Mouse (Mus musculus): Measurements from ENCODE around the gene Atg4c. TPM values are rescaled to one million over a fixed set of nuclear protein-coding genes. Genes with fewer than 3 reads are reported as not detected.

Atg4c gene
- total and polyA plus RNA-seq, 2 experiments from 2014 or later, result 6.2 to 15.2 TPM

DNA sequence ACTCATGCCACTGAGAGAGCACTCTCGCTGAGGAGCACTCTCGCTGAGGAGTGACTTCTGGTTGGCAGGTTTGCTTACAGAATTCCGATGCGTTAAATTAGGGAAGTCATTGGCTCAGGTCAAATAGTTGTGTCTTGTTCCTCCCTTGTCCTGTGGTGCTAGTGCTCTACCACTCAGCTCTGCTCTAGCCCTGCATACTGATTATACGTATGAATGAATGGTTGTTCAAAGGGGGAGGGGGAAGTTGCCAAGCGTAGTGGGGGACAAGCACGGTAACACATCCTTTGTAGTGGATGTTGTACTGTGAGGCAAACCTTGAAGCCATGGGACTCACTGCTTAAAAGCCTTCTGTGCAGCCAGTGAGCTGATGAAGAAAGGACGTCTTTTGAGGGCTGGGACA is 28.5 kb downstream of the Atg4c start:
- no peak for ATAC-seq (ENCODE audit: insufficient read depth, low read depth)
- Histone ChIP-seq H3K9me3 (replicated peaks; ENCODE audit: control insufficient read depth, low read length) (no peaks in the 10 kb centered on the region), H3K9ac (replicated peaks; ENCODE audit: low read depth, low read length) (no peak overlapping the region), H3K27me3 (ENCODE audit: control insufficient read depth, insufficient read depth, low read length) (no peaks in the 10 kb centered on the region), H3K4me3 (ENCODE audit: low read depth, low read length) (no peak overlapping the region), H3K4me1 (ENCODE audit: control insufficient read depth, insufficient read depth) (no peaks in the 10 kb centered on the region), H3K36me3 (replicated peaks; ENCODE audit: control insufficient read depth, insufficient read depth, low read length) (peaks cover 23% of the 10 kb centered on the region), H3K4me2 (ENCODE audit: low read depth, low read length) (no peak overlapping the region), H3K27ac (ENCODE audit: low read depth) (no peak overlapping the region)
- DNase-seq (ENCODE audit: low spot score), result no peak
- WGBS, result 83% methylated on average over 8 of the region's 8 CpGs
- TF ChIP-seq EP300 (IDR thresholded peaks at IDR 0.05; ENCODE audit: low read depth) (no peak), CTCF (IDR thresholded peaks at IDR 0.05; ENCODE audit: low read depth) (no peak)

DNA sequence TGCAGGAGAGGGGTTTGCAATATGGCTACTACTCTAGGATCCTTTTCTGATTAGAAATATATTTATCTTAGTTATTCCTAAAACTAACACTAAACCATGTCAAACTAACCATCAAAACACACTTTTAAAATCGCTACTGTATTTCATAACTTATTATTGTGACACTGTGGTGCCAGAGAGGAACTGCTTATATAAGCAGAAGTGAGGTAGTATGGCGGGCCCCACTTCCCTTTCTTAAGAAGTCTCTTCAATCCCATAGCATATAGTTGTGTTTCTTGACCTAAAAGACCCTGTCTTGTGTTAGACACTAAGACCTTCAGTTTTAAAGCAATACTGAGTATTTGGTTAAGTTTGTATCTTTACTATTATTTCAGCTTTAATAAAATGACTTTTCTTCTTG is 31.1 kb downstream of the Atg4c start:
- Histone ChIP-seq H3K4me1 (ENCODE audit: control insufficient read depth, insufficient read depth) (no peaks in the 10 kb centered on the region), H3K9me3 (replicated peaks; ENCODE audit: control insufficient read depth, low read length) (no peaks in the 10 kb centered on the region), H3K4me2 (ENCODE audit: low read depth, low read length) (no peak overlapping the region), H3K4me3 (ENCODE audit: low read depth, low read length) (no peak overlapping the region), H3K27me3 (ENCODE audit: control insufficient read depth, insufficient read depth, low read length) (no peaks in the 10 kb centered on the region), H3K9ac (replicated peaks; ENCODE audit: low read depth, low read length) (no peak overlapping the region), H3K36me3 (replicated peaks; ENCODE audit: control insufficient read depth, insufficient read depth, low read length) (peaks cover 24% of the 10 kb centered on the region), H3K27ac (ENCODE audit: low read depth) (no peak overlapping the region)
- ATAC-seq (ENCODE audit: insufficient read depth, low read depth) (no peak), DNase-seq (ENCODE audit: low spot score) (no peak)
- TF ChIP-seq EP300 (IDR thresholded peaks at IDR 0.05; ENCODE audit: low read depth) (no peak), CTCF (IDR thresholded peaks at IDR 0.05; ENCODE audit: low read depth) (no peak)
- WGBS, result 85% methylated on average over 2 of the region's 2 CpGs

DNA sequence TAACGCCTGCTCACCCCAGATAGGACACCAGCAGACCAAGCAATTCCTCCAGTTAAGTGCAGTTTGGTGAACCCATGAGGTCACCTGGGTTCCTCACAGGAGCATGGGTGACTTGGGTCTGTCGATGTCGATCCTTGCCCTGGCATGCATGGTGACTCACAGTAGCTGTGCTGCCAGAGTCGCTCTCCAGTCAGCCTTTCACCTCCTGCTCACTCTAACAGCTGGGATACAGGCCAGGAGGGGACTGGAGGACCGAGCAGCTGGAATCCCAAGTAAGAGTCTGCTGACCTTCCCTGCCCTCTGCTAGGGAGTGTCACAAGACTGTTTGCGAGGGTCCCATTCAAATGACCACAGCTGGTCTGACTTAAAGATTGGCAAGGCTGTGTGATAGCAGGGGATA is 33.5 kb downstream of the Atg4c start:
- Histone ChIP-seq H3K4me3 (ENCODE audit: low read depth, low read length) (no peak overlapping the region), H3K27me3 (ENCODE audit: control insufficient read depth, insufficient read depth, low read length) (no peaks in the 10 kb centered on the region), H3K36me3 (replicated peaks; ENCODE audit: control insufficient read depth, insufficient read depth, low read length) (peaks cover 28% of the 10 kb centered on the region), H3K27ac (ENCODE audit: low read depth) (no peak overlapping the region), H3K9me3 (replicated peaks; ENCODE audit: control insufficient read depth, low read length) (no peaks in the 10 kb centered on the region), H3K4me2 (ENCODE audit: low read depth, low read length) (no peak overlapping the region), H3K9ac (replicated peaks; ENCODE audit: low read depth, low read length) (no peak overlapping the region), H3K4me1 (ENCODE audit: control insufficient read depth, insufficient read depth) (no peaks in the 10 kb centered on the region)
- TF ChIP-seq CTCF (IDR thresholded peaks at IDR 0.05; ENCODE audit: low read depth), result no peak
- no peak for TF ChIP-seq EP300 (IDR thresholded peaks at IDR 0.05; ENCODE audit: low read depth)
- no peak for DNase-seq (ENCODE audit: low spot score)
- 0 out of 2 replicates have a peak, but pooled peaks have one; percentile 27 for ATAC-seq (ENCODE audit: insufficient read depth, low read depth)
- WGBS, result 45% methylated on average over 6 of the region's 6 CpGs

DNA sequence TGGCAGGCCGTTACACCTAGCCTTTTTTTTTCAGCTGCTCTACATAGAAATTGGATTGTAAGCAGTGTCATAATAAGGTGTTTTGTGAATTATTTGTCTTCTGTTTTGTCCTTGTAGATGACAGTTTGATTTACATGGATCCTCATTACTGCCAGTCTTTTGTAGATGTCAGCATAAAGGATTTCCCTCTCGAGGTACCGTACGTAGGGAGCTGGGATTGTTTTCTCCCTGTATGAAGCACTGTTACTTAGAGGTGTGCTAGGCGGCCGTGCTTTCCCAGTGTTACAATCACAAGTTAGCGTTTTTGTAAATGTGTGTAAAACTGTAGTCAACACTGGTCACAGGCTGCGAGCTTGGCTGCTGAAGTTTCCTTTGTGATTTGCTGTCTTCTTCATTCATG is 35.6 kb downstream of the Atg4c start:
- ATAC-seq (ENCODE audit: insufficient read depth, low read depth) (no peak), DNase-seq (ENCODE audit: low spot score) (no peak)
- no peak overlapping the region for H3K27ac ChIP-seq (ENCODE audit: low read depth)
- no peaks in the 10 kb centered on the region for H3K9me3 ChIP-seq (replicated peaks; ENCODE audit: control insufficient read depth, low read length)
- TF ChIP-seq CTCF (IDR thresholded peaks at IDR 0.05; ENCODE audit: low read depth), result no peak
- no peak for TF ChIP-seq EP300 (IDR thresholded peaks at IDR 0.05; ENCODE audit: low read depth)
- H3K36me3 ChIP-seq (replicated peaks; ENCODE audit: control insufficient read depth, insufficient read depth, low read length), result peaks cover 26% of the 10 kb centered on the region
- H3K27me3 ChIP-seq (ENCODE audit: control insufficient read depth, insufficient read depth, low read length), result no peaks in the 10 kb centered on the region
- H3K4me2 ChIP-seq (ENCODE audit: low read depth, low read length), result no peak overlapping the region
- WGBS, result 91% methylated on average over 8 of the region's 8 CpGs
- no peak overlapping the region for H3K4me3 ChIP-seq (ENCODE audit: low read depth, low read length)
- H3K4me1 ChIP-seq (ENCODE audit: control insufficient read depth, insufficient read depth), result no peaks in the 10 kb centered on the region
- H3K9ac ChIP-seq (replicated peaks; ENCODE audit: low read depth, low read length), result no peak overlapping the region

DNA sequence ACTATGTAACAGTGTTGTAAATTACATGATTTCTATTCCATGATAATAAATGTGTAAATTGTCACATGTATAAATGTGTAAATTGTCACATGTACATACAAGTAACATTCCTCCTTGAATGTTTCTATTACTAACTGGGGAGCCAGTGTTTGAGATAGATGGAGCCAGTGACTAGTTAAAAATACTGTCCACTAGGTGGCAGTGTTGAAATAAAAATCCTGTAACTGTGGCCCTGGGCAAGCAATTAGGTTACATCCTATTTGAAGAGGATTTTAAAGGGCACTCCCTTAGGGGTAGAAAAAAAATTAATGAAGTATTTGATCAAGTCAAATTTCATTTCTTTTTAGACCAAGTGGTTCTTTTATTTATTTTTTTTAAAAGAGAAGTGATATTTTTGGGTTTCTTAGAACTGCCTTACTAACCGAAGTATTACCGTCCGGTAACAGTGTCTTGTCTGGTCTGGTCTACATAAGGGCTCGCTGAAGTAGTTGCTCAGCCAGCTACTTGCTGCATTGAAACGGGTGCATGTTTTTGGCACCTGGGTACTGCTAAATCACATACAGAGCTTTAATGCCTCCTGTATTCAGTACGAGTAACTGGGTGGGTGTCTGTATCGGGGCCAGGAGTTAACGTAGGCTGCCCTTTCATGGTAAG is 41.6 kb downstream of the Atg4c start:
- H3K4me2 ChIP-seq (ENCODE audit: low read depth, low read length), result no peak overlapping the region
- peak; percentile 60 for TF ChIP-seq CTCF (IDR thresholded peaks at IDR 0.05; ENCODE audit: low read depth)
- no peak for TF ChIP-seq EP300 (IDR thresholded peaks at IDR 0.05; ENCODE audit: low read depth)
- 0 out of 2 replicates have a peak, but pooled peaks cover 6% of the 10 kb centered on the region for H3K36me3 ChIP-seq (replicated peaks; ENCODE audit: control insufficient read depth, insufficient read depth, low read length)
- H3K9me3 ChIP-seq (replicated peaks; ENCODE audit: control insufficient read depth, low read length), result no peaks in the 10 kb centered on the region
- no peak overlapping the region for H3K27ac ChIP-seq (ENCODE audit: low read depth)
- 88% methylated on average over 8 of the region's 8 CpGs for WGBS
- no peak overlapping the region for H3K4me3 ChIP-seq (ENCODE audit: low read depth, low read length)
- ATAC-seq (ENCODE audit: insufficient read depth, low read depth), result no peak
- no peaks in the 10 kb centered on the region for H3K27me3 ChIP-seq (ENCODE audit: control insufficient read depth, insufficient read depth, low read length)
- no peak overlapping the region for H3K9ac ChIP-seq (replicated peaks; ENCODE audit: low read depth, low read length)
- H3K4me1 ChIP-seq (ENCODE audit: control insufficient read depth, insufficient read depth), result no peaks in the 10 kb centered on the region
- peak; percentile 75 for DNase-seq (ENCODE audit: low spot score)

DNA sequence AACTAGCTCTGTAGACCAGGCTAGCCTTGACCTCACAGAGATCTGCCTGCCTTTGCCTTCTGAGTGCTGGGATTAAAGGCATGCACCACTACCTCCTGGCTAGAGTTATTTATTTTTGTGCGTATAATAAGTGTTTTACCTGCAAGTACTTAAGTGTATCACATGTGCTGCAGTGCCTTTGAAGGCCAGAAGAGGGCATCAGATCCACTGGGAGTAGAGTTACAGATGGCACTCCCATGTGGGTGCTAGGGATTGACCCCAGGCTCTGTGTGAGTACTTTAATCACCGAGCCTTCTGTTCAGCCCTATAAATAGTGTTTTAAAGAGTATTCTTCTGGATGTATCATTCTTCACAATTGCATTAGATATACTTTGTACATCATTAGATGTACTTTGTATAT is 44.6 kb downstream of the Atg4c start:
- ATAC-seq (ENCODE audit: insufficient read depth, low read depth) (no peak), DNase-seq (ENCODE audit: low spot score) (no peak)
- Histone ChIP-seq H3K9ac (replicated peaks; ENCODE audit: low read depth, low read length) (no peak overlapping the region), H3K27ac (ENCODE audit: low read depth) (no peak overlapping the region), H3K4me2 (ENCODE audit: low read depth, low read length) (no peak overlapping the region), H3K27me3 (ENCODE audit: control insufficient read depth, insufficient read depth, low read length) (no peaks in the 10 kb centered on the region), H3K4me1 (ENCODE audit: control insufficient read depth, insufficient read depth) (no peaks in the 10 kb centered on the region), H3K4me3 (ENCODE audit: low read depth, low read length) (no peak overlapping the region), H3K36me3 (replicated peaks; ENCODE audit: control insufficient read depth, insufficient read depth, low read length) (0 out of 2 replicates have a peak, but pooled peaks cover 6% of the 10 kb centered on the region), H3K9me3 (replicated peaks; ENCODE audit: control insufficient read depth, low read length) (no peaks in the 10 kb centered on the region)
- WGBS, result 88% methylated on average over 2 of the region's 2 CpGs
- TF ChIP-seq CTCF (IDR thresholded peaks at IDR 0.05; ENCODE audit: low read depth) (no peak), EP300 (IDR thresholded peaks at IDR 0.05; ENCODE audit: low read depth) (no peak)
